Mouse (Mus musculus) leukemia stem cell, adult 10-12 weeks (primary cell): Measurements from ENCODE around the gene Ldlrap1. TPM values are rescaled to one million over a fixed set of nuclear protein-coding genes. Genes with fewer than 3 reads are reported as not detected.

Experiments
- polyA plus RNA-seq: library from polyadenylated mRNA; stranded (reverse); fragments of >175 nt; gene quantifications from 2 replicates; pipeline ENCODE4 v1.2.3, GENCODE M21; 2012; ENCODE audit warnings: low replicate concordance

Gene Ldlrap1
- 43.7 and 75.4 TPM in 2 replicates for polyA plus RNA-seq

GRCm38 (mm10) chr4:134767426-134768225, at the start of gene Ldlrap1:
Gene Ldlrap1 (minus strand): TSS chr4:134768024.

GRCm38 (mm10) chr4:134703835-134704546, 63.8 kb downstream of the Ldlrap1 start, which contains the start of gene Man1c1:
Gene Man1c1 (minus strand): TSS chr4:134704290.

Other genes with a start within 250 kb of the Ldlrap1 start
- gene Mtfr1l, start 232.6 kb downstream of the Ldlrap1 start, polyA plus RNA-seq = 33.0 and 75.0 TPM in 2 replicates
- 5.1 and 6.2 TPM in 2 replicates for gene Selenon, start 215.9 kb downstream of the Ldlrap1 start, polyA plus RNA-seq
- gene Man1c1, start 63.7 kb downstream of the Ldlrap1 start, polyA plus RNA-seq = 8.8 and 17.7 TPM in 2 replicates
- gene Maco1, start 85.3 kb upstream of the Ldlrap1 start, polyA plus RNA-seq = 16.6 and 30.3 TPM in 2 replicates
- gene Rhd, start 96.5 kb upstream of the Ldlrap1 start, polyA plus RNA-seq = 72.4 and 123 TPM in 2 replicates
- 6.5 and 26.8 TPM in 2 replicates for gene Tmem50a, start 147.0 kb upstream of the Ldlrap1 start, polyA plus RNA-seq
- 495 and 715 TPM in 2 replicates for gene Rsrp1, start 155.6 kb upstream of the Ldlrap1 start, polyA plus RNA-seq
- 23.8 and 56.6 TPM in 2 replicates for gene Syf2, start 162.9 kb upstream of the Ldlrap1 start, polyA plus RNA-seq